Mouse (Mus musculus): ENCODE measurements around the gene Fam155a.

Fam155a gene

DNA sequence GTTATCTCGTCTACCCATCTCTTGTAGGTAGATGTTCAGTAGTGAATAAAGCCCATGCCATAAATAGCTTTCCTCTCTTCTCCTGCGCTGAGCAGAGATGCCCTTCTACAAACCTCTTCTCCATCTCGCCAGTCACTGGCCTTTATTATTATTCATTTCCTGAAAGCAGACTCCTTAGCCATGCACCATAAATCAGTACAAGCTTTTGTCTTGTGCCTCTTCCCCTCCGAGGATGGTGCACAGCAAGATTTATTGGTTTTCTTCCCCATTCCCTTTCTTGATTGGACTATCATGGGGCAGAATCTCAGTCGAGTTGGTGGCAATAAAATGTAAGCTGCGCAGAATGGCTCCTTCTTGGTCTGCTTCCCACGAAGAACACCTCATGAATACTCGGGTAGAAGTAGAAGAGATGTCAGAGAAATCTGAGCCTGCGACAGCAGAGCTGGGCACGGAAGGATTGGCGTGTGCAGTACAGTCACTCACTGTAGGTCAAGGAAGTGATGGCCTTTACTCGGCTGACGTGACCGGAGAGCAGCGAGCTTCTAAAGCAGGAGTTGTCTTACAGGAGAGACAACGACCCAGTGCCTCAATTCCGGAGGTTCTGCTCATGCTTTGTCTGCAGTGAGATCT is 590.2 kb downstream of the Fam155a start:
- DNase-seq (ENCODE audit: low spot score): no peak

DNA sequence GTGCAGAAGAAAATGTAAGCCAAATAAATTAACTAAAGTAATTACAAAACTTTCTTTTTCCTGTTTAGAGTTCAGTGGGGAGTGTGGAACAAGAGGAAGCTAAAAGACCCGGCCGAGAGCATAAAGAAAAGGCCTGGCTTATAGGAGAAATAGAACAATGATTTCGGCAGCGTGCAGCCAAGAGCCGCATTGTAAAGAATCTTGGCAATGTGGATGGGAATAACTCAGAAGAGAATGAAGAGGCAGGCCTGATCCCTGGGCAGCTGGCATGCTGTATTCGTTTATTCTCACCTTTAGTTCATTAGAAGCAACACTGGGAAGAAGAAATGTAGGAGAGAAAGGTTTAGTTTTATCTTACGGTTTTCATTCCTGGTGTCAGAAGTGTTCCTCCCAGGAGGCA is 594.0 kb downstream of the Fam155a start:
- DNase-seq (ENCODE audit: low spot score): no peak

DNA sequence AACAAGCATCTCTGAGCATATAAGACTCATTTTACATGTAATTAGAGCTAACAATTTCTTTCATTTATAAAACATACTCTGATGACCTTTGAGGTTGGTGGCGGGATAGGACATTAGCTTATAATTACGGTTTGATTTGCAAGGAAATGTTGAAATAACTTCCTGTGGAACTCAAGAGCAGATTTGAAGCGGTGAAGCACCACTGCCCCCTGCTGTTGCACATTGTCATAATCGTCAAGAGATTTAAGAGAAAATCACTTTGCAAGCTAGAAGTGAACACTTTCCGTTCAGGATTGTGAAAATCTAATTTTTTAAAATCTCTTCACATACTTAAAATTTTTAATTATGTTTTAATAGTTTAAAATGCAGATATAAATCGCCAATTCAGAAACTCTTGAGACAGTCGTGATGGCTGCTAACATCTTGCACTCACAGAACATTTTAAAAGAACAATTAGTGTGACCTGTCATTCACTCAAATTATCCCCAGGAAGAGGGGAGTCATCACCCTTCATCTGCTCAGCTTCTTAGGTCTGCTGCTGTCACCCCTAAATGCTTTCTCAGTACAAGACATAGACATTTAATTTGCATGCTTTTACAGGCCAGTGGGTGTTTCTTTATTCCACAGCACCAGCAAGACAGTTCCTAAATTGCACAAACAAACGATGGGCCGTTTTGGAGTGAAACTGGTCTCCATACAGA is 595.9 kb downstream of the Fam155a start:
- peak; percentile 89 for DNase-seq (ENCODE audit: low spot score)

DNA sequence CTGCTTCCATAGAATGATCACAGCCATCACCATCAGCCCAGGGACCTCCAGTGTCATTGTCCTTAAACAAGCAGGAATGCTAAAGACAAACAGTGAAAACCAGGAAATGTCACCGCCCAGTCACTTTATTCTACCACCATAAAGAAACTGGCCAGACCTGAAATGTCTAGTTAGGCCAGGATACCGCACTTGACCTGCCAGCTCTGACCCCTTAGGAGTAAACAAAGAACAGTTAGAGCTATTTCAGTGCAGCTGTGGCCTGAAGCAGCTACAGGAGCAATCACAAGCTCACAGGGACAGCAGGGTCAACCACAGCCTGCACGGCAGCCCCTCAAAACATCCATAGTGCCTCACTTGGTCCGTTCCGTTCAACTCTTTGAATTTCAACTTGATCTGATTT is 599.1 kb downstream of the Fam155a start:
- DNase-seq (ENCODE audit: low spot score): no peak

DNA sequence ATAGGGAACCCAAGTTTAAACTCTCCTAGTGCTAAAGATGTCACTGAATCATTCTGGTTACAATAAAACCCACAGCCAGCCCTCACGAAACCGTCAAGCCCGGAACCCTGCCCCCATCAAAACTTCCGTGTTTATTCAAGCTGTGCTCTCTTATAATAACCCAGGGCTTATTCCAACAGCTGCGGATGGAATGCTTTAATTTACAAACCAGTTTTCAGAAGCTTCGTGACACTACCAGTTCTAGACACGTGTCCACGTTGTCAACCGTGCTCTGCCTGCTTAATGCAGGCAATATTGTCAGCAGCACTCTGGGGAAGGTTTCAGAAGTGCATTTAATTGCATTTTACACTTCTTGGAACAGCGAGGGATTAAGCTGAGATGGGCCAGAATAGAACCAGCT is 603.0 kb downstream of the Fam155a start:
- DNase-seq (ENCODE audit: low spot score): no peak

DNA sequence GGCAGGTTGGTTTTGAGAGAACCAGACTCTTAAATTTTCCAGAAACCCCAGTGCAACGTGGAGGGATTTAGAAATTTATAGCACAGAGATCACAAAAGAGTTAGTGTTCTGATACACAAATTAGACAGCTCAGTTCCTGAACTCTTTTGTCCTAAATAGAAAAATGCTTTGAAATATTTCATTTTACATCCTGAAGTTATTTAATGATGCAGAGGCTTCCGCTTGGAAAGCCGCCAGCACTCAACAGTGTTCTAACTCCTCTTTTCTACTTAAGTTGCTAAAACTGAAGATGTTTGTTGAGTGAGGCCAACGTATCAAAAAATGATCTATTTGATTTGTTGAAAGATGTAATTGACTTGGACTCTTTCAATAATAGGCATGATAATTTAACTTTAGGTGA is 609.4 kb downstream of the Fam155a start:
- no peak for DNase-seq (ENCODE audit: low spot score)

DNA sequence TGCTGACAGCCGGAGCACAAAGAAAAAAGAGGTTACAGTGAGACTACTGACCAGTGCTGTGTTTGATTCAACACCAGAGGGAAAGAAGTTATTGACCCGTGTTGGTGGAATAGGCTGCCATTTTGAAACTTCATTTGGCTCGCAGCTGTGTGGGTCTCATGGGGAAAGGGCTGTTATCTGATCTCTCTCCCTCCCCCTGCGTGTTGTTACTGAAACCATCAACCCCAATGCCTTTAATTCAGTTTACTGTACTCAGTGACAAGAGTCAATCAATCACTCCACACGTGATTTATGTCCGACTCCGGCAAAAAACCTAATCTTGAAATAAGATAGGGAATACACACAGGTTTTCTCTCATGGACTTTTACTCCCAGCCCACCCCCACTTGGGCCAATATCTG is 611.6 kb downstream of the Fam155a start:
- no peak for DNase-seq (ENCODE audit: low spot score)

DNA sequence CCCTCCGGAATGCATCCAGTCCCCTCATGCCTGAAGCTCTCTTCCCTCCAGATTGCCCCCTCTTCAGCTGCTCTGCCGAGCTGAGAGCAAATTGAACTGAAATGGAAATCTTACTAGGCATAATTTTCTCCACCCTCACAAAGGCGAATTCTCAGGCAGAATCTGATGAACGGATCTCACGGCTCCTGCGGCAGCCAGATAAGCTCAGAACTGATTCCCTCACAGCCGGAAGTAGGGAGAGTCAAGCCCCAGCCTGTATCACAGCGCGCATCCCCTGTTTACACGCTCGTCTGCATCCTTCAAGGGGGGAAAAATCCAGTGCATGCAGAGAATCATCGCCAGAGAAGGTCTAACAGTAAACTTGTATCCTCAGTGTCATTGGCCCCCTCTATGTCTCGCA is 612.3 kb downstream of the Fam155a start:
- no peak for DNase-seq (ENCODE audit: low spot score)

DNA sequence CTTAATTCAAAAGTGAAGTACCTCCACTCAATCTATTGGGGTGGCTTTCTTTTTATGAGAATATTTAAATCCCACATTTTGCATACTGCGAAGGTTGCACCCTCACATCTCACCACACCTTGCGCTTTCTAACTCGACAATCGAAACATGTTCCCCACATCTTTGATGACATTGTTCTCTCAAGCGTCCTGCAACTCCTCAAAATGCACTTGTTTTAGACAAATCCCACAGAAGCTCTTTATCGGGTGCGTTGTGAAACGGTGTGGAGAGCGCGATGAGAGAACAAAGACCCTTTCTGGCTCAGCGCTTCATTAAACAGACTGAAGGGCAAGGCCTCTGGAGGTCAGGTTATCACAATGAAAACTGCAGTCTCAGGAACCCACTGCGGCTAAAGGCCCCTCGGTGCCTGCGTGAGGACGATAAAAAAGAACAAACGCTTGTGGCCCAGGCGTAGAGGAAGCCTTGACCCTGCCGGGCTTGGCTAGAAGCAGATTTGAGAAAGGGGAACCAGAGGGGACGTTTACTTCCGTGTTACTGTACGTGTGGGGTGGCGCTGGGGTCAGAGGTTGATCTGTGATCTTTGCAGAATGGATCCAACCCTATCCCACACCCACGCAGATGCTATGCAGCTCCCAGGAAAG is 613.7 kb downstream of the Fam155a start:
- DNase-seq (ENCODE audit: low spot score): peak; percentile 72

All from retina, embryonic 14.5 days (tissue).